ENCODE assay signal across 22 mouse cellular contexts in the genomic region with DNA sequence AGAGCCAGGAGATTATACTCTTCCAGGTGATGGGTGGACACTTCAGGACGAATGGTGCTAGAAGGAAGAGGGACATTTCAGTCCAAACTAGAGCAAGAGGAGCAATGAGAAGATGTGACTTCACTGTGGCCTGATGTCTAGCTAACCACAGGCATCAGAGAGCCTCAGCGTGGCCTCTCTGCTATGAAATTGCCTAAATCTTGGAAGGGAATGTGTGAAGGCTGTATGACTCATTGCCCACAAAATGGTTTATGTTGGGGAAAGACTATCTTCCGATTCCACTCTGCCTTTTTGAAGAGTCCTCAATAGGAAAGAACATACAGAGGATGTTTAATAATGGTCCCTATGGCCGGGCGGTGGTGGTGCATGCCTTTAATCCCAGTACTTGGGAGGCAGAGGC. TPM values are rescaled to one million over a fixed set of nuclear protein-coding genes. Genes with fewer than 3 reads are reported as not detected.
"Had no signal": no experiment of that assay in that cellular context is flagged by ENCODE, and none has a peak within 500 bp of the region (broad histone marks: within the 10 kb centered on the region; RNA-seq: fewer than 3 reads in every experiment).

No protein-coding gene starts in this region.

- H3K4me3 ChIP-seq: lung, embryonic 15.5 days; megakaryocyte, embryonic 14.5 days; midbrain, embryonic 12.5 days; midbrain, embryonic 15.5 days; neural tube, embryonic 13.5 days; neural tube, embryonic 15.5 days; stomach, embryonic 15.5 days had no signal

- H3K36me3 ChIP-seq: lung, embryonic 15.5 days; midbrain, embryonic 12.5 days; midbrain, embryonic 15.5 days; neural tube, embryonic 13.5 days; neural tube, embryonic 15.5 days; stomach, embryonic 15.5 days had no signal

- ATAC-seq: liver, postnatal 0 days; lung, postnatal 0 days; midbrain, embryonic 15.5 days had no signal

- H3K27me3 ChIP-seq: lung, embryonic 15.5 days; midbrain, embryonic 15.5 days; neural tube, embryonic 13.5 days; neural tube, embryonic 15.5 days; stomach, embryonic 15.5 days had no signal

- H3K4me1 ChIP-seq: lung, embryonic 15.5 days; midbrain, embryonic 15.5 days; neural tube, embryonic 15.5 days; stomach, embryonic 15.5 days had no signal

- H3K27ac ChIP-seq: lung, embryonic 15.5 days; macrophage; midbrain, embryonic 12.5 days; midbrain, embryonic 15.5 days; neural tube, embryonic 13.5 days; neural tube, embryonic 15.5 days; stomach, embryonic 15.5 days; stomach, postnatal 0 days had no signal

- DNase-seq: liver, postnatal 0 days; lung, adult 2 months; lung, postnatal 14 days; lung, postnatal 36 days; right cerebral cortex, adult 18-20 months; right cerebral cortex, postnatal 25 days; right cerebral cortex, postnatal 4 days; spleen, adult 18-20 months; thymus, adult 2 months; thymus, postnatal 25 days; thymus, postnatal 4 days had no signal

RNA-seq across cellular contexts. Expression of gene Myh3, which starts 1.3 kb away (rescaled TPM):
- polyA plus RNA-seq: urinary bladder, adult 2 months had no signal
